Mouse (Mus musculus) embryonic fibroblast, embryonic 13.5 days (primary cell): ENCODE results near the gene Cd82.

Experiments
- CTCF ChIP-seq: IDR thresholded peaks from 2 replicates; pipeline ENCODE4 v1.5.1; 2011; ENCODE audit warnings: mild to moderate bottlenecking, control low read depth, low read length, moderate library complexity, borderline replicate concordance; ENCODE audit not compliant: insufficient read depth
- POLR2A ChIP-seq: IDR thresholded peaks from 2 replicates; pipeline ENCODE4 v1.6.1; 2011; ENCODE audit warnings: low read depth, mild to moderate bottlenecking, control low read depth, low read length, moderate library complexity

DNA sequence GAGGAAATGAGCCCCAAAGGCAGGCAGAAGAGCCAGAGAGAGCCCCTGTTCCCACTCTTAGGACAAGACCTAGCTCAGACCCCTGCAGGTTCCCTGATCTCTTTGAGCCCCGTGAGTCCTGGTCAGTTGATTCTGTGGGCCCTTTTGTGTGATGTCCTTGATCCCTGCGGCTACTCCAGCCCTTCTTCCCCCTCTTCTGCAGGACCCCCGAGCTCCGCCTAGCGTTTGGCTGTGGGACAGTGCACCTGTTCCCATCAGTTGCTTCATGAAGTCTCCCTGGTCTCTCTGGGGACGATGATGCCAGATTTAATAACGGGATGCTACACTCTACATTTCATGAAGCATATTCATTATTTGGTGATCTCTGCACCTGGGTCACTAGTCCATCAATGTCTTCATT, 6.2 kb upstream of the Cd82 start:
- TF ChIP-seq POLR2A (no peak), CTCF (no peak; the same call in 1 of the 2 replicates)
